Mouse (Mus musculus): ENCODE results near the gene Ccn1. TPM values are rescaled to one million over a fixed set of nuclear protein-coding genes. Genes with fewer than 3 reads are reported as not detected.

The Ccn1 gene
- polyA plus RNA-seq, 1 experiment from 2014 or later, result 78.3 TPM

GRCm38 (mm10) chr3:145613234-145613633, 36.5 kb downstream of the Ccn1 start:
- H3K4me1 ChIP-seq (replicated peaks; ENCODE audit: control insufficient read depth, insufficient read depth, low read length), result peaks cover 25% of the 10 kb centered on the region
- no peak overlapping the region for H3K9ac ChIP-seq (ENCODE audit: low read length)
- H3K27me3 ChIP-seq (ENCODE audit: control insufficient read depth, insufficient read depth, low read depth, low read length), result no peaks in the 10 kb centered on the region
- no peak overlapping the region for H3K4me3 ChIP-seq (ENCODE audit: low read length)
- no peak overlapping the region for H3K27ac ChIP-seq (ENCODE audit: low read length)
- WGBS, result 68% methylated on average over 4 of the region's 4 CpGs
- H3K9me3 ChIP-seq (ENCODE audit: control insufficient read depth, low read length), result no peaks in the 10 kb centered on the region
- H3K36me3 ChIP-seq (ENCODE audit: control insufficient read depth, insufficient read depth, low read length), result no peaks in the 10 kb centered on the region
- ATAC-seq (ENCODE audit: low read depth), result no peak
- no peak overlapping the region for H3K4me2 ChIP-seq (ENCODE audit: low read depth, low read length)

- Histone ChIP-seq H3K4me3 (ENCODE audit: low read length) (no peak overlapping the region), H3K27ac (ENCODE audit: low read length) (no peak overlapping the region), H3K9me3 (ENCODE audit: control insufficient read depth, low read length) (no peaks in the 10 kb centered on the region), H3K9ac (ENCODE audit: low read length) (no peak overlapping the region), H3K36me3 (ENCODE audit: control insufficient read depth, insufficient read depth, low read length) (no peaks in the 10 kb centered on the region), H3K27me3 (ENCODE audit: control insufficient read depth, insufficient read depth, low read depth, low read length) (no peaks in the 10 kb centered on the region), H3K4me1 (replicated peaks; ENCODE audit: control insufficient read depth, insufficient read depth, low read length) (peaks cover 25% of the 10 kb centered on the region), H3K4me2 (ENCODE audit: low read depth, low read length) (no peak overlapping the region)
- 23% methylated on average over 4 of the region's 4 CpGs for WGBS
- no peak for ATAC-seq (ENCODE audit: low read depth)
Observed at GRCm38 (mm10) chr3:145612662-145613061, 37.1 kb downstream of the Ccn1 start.

GRCm38 (mm10) chr3:145608320-145608719, 41.5 kb downstream of the Ccn1 start:
- H3K9ac ChIP-seq (ENCODE audit: low read length), result no peak overlapping the region
- H3K4me3 ChIP-seq (ENCODE audit: low read length), result no peak overlapping the region
- H3K36me3 ChIP-seq (ENCODE audit: control insufficient read depth, insufficient read depth, low read length), result peaks cover 7% of the 10 kb centered on the region; the same call in 1 of the 2 replicates
- ATAC-seq (ENCODE audit: low read depth), result no peak
- no peak overlapping the region for H3K27ac ChIP-seq (ENCODE audit: low read length)
- peaks cover 3% of the 10 kb centered on the region for H3K4me1 ChIP-seq (replicated peaks; ENCODE audit: control insufficient read depth, insufficient read depth, low read length)
- no peaks in the 10 kb centered on the region for H3K27me3 ChIP-seq (ENCODE audit: control insufficient read depth, insufficient read depth, low read depth, low read length)
- WGBS, result 89% methylated on average over 5 of the region's 5 CpGs
- no peaks in the 10 kb centered on the region for H3K9me3 ChIP-seq (ENCODE audit: control insufficient read depth, low read length)
- no peak overlapping the region for H3K4me2 ChIP-seq (ENCODE audit: low read depth, low read length)

GRCm38 (mm10) chr3:145605437-145606123, 44.2 kb downstream of the Ccn1 start:
- no peaks in the 10 kb centered on the region for H3K9me3 ChIP-seq (ENCODE audit: control insufficient read depth, low read length)
- H3K36me3 ChIP-seq (ENCODE audit: control insufficient read depth, insufficient read depth, low read length), result peaks cover 7% of the 10 kb centered on the region; the same call in 1 of the 2 replicates
- 80% methylated on average over 5 of the region's 5 CpGs for WGBS
- H3K9ac ChIP-seq (ENCODE audit: low read length), result no peak overlapping the region
- peaks cover 14% of the 10 kb centered on the region for H3K4me1 ChIP-seq (replicated peaks; ENCODE audit: control insufficient read depth, insufficient read depth, low read length)
- H3K27me3 ChIP-seq (ENCODE audit: control insufficient read depth, insufficient read depth, low read depth, low read length), result no peaks in the 10 kb centered on the region
- H3K4me3 ChIP-seq (ENCODE audit: low read length), result no peak overlapping the region
- ATAC-seq (ENCODE audit: low read depth), result no peak
- H3K4me2 ChIP-seq (ENCODE audit: low read depth, low read length), result no peak overlapping the region
- H3K27ac ChIP-seq (ENCODE audit: low read length), result no peak overlapping the region

GRCm38 (mm10) chr3:145602410-145603206, 47.2 kb downstream of the Ccn1 start:
- peaks cover 14% of the 10 kb centered on the region for H3K4me1 ChIP-seq (replicated peaks; ENCODE audit: control insufficient read depth, insufficient read depth, low read length)
- H3K9me3 ChIP-seq (ENCODE audit: control insufficient read depth, low read length), result no peaks in the 10 kb centered on the region
- peak; percentile 89 for ATAC-seq (ENCODE audit: low read depth)
- H3K27me3 ChIP-seq (ENCODE audit: control insufficient read depth, insufficient read depth, low read depth, low read length), result no peaks in the 10 kb centered on the region
- H3K27ac ChIP-seq (ENCODE audit: low read length), result peak overlapping the region; percentile 58
- no peak overlapping the region for H3K9ac ChIP-seq (ENCODE audit: low read length)
- H3K36me3 ChIP-seq (ENCODE audit: control insufficient read depth, insufficient read depth, low read length), result peaks cover 22% of the 10 kb centered on the region
- 42% methylated on average over 11 of the region's 11 CpGs for WGBS
- no peak overlapping the region for H3K4me3 ChIP-seq (ENCODE audit: low read length)
- H3K4me2 ChIP-seq (ENCODE audit: low read depth, low read length), result peak overlapping the region; percentile 29

DNA sequence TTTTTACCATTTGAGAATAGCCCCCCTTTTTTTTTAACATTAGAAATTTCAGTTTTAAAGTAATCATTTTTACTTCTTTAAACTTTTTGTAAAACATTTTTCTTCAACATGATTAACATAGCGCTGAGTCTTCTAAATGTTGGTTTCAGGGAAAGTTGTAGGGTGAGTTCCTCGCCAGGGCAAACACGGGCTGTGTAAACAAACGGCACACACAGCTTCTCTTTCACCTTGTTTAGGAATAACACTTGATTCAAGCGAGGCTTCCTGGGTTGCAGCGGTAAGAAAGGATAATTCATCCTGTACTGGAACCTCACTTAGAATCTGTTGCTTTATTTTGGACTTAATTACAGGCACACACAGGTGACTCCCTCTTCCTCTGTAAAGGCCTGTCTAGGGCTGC, 48.4 kb downstream of the Ccn1 start:
- H3K9ac ChIP-seq (ENCODE audit: low read length), result 0 out of 2 replicates have a peak overlapping the region, but pooled peaks have one; percentile 15
- peaks cover 24% of the 10 kb centered on the region for H3K36me3 ChIP-seq (ENCODE audit: control insufficient read depth, insufficient read depth, low read length)
- no peaks in the 10 kb centered on the region for H3K9me3 ChIP-seq (ENCODE audit: control insufficient read depth, low read length)
- peak overlapping the region; percentile 46; the same call in 1 of the 2 replicates for H3K27ac ChIP-seq (ENCODE audit: low read length)
- ATAC-seq (ENCODE audit: low read depth), result peak; percentile 8; the same call in 1 of the 2 replicates
- no peak overlapping the region for H3K4me2 ChIP-seq (ENCODE audit: low read depth, low read length)
- H3K27me3 ChIP-seq (ENCODE audit: control insufficient read depth, insufficient read depth, low read depth, low read length), result no peaks in the 10 kb centered on the region
- no peak overlapping the region for H3K4me3 ChIP-seq (ENCODE audit: low read length)
- peaks cover 14% of the 10 kb centered on the region for H3K4me1 ChIP-seq (replicated peaks; ENCODE audit: control insufficient read depth, insufficient read depth, low read length)
- WGBS, result 26% methylated on average over 6 of the region's 6 CpGs

DNA sequence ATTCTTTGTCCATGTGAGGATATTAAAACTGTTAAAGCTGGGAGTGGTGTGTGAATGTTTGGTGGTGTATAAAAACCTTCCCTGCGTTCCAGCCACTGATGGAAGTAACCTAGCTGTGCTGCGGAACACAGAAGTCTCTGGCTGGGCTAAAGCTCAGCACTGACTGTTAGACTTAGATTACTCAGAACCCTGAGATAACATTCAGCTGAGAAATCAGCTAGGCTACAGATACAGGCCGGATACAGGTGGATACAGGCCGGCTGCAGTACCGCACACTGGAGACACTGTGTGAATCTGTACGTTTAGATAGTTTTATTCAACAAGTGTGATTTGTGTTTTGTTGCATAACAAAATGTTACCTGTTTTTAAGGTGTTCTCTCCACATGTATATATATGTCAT, 49.0 kb downstream of the Ccn1 start:
- Histone ChIP-seq H3K4me1 (replicated peaks; ENCODE audit: control insufficient read depth, insufficient read depth, low read length) (peaks cover 14% of the 10 kb centered on the region), H3K4me2 (ENCODE audit: low read depth, low read length) (no peak overlapping the region), H3K36me3 (ENCODE audit: control insufficient read depth, insufficient read depth, low read length) (peaks cover 27% of the 10 kb centered on the region), H3K27me3 (ENCODE audit: control insufficient read depth, insufficient read depth, low read depth, low read length) (no peaks in the 10 kb centered on the region), H3K9me3 (ENCODE audit: control insufficient read depth, low read length) (no peaks in the 10 kb centered on the region), H3K27ac (ENCODE audit: low read length) (no peak overlapping the region), H3K9ac (ENCODE audit: low read length) (no peak overlapping the region), H3K4me3 (ENCODE audit: low read length) (no peak overlapping the region)
- ATAC-seq (ENCODE audit: low read depth), result no peak
- WGBS, result 57% methylated on average over 6 of the region's 6 CpGs

- no peak overlapping the region for H3K4me3 ChIP-seq (ENCODE audit: low read length)
- H3K9me3 ChIP-seq (ENCODE audit: control insufficient read depth, low read length), result no peaks in the 10 kb centered on the region
- ATAC-seq (ENCODE audit: low read depth), result no peak
- H3K4me2 ChIP-seq (ENCODE audit: low read depth, low read length), result no peak overlapping the region
- 88% methylated on average over 7 of the region's 7 CpGs for WGBS
- H3K9ac ChIP-seq (ENCODE audit: low read length), result no peak overlapping the region
- H3K27me3 ChIP-seq (ENCODE audit: control insufficient read depth, insufficient read depth, low read depth, low read length), result no peaks in the 10 kb centered on the region
- peaks cover 14% of the 10 kb centered on the region for H3K4me1 ChIP-seq (replicated peaks; ENCODE audit: control insufficient read depth, insufficient read depth, low read length)
- no peak overlapping the region for H3K27ac ChIP-seq (ENCODE audit: low read length)
- peaks cover 24% of the 10 kb centered on the region for H3K36me3 ChIP-seq (ENCODE audit: control insufficient read depth, insufficient read depth, low read length)
Observed at GRCm38 (mm10) chr3:145599059-145599458, 50.7 kb downstream of the Ccn1 start.
